Mouse (Mus musculus) left cerebral cortex, adult 18-20 months (tissue): ENCODE measurements around the gene Celf5. TPM values are rescaled to one million over a fixed set of nuclear protein-coding genes. Genes with fewer than 3 reads are reported as not detected.
"Not testable (repeated sequence)": the region's sequence is repeated elsewhere in the genome, so short reads cannot be mapped to it uniquely, and the experiment has no call there.

ENCODE experiments used
- DNase-seq, 2 experiments: peaks; one replicate each; pipeline ENCODE4 v3.0.0; 2021 to 2022; ENCODE audit warnings: low spot score in 2 of 2, mixed read lengths in 1 of 2
- total RNA-seq, 2 experiments: library from RNA; stranded (reverse); gene quantifications; 2 replicates each; pipeline ENCODE4 v1.2.3; 2021

Gene Celf5
- total RNA-seq, 2 experiments from 2014 or later = 242 to 259 TPM

- DNase-seq = peak in 1 of 2 experiments; percentile 1
Measured at GRCm38 (mm10) chr10:81456983-81457563, 25.4 kb downstream of the Celf5 start.

DNA sequence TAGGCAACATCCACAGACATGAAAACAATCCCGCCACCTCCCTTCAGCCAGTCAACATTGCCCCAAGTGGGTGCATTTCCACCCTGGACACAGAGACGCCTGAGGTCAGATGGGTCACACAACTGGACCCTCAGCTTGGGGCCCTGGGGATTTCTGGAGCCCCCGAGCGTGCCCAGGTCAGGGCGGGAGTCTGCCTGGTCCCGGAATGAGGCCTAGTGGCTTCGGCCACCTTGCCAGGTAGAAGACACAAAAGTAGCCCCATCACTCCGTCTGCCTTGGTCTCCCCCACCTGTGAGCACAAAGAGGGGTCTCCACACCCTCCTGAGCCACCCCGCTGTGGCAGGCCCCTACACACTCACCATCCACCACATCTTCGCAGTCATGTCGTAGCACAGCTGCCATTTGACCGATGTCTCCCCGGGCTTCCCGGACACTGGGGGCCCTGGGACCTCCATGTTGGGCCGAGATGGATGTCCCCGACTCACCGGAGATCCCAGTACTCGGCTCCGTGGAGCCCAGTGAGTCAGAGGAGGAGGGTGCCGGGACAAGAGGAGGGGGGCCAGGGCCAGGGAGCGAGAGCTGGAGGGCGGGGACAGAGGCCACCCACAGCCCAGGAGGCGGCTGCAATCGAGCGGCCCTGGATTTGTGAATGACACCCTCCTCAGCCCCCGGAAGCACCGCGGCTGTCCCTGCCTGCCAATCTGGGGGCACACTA, 27.2 kb downstream of the Celf5 start, which contains the start of gene Nfic:
Gene Nfic, minus strand, starts transcription at position 455 of the 715 bp plus-strand sequence.
- DNase-seq = peak in 1 of 2 experiments; percentile 2

DNA sequence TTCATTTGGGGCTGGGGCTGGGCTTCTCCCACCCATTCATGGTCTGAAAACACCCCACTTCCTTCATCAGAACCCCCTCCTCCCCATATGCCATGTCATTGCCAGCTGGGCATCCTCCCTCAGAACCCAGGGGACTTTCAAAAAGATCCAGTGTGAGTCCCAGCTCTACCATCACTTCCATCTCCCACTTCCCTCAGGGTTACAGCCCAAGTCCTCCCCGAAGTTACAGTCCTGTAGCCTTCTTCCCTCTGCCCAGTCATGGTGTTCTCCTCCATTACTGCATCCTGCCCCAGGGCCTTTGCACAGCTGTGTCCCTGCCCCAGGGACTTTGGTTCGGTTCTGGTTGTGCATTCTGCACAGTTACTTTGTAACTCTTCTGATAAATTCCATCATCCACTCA, 28.4 kb downstream of the Celf5 start:
- DNase-seq = peak in 1 of 2 experiments; percentile 1

DNA sequence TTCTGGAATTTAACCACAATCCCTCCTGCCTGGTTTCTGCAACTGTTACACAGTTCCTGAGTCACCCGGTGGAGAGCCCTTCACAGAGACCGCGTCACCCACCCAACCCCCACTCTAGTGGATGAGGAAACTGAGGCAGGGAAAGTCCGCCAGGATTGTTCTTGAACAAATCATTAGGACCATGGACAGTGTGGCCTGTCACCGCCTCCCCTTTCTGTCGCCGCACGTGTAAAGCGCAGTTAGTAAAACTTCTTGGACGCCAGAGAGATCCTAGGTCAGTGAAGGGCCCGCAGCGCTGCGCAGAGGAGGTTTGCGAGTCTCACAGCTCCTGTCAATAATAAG, 29.6 kb downstream of the Celf5 start:
- DNase-seq = no peak

GRCm38 (mm10) chr10:81452237-81452946, 30.1 kb downstream of the Celf5 start:
- peak; percentile 5 to 9 for DNase-seq

GRCm38 (mm10) chr10:81451365-81451745, 31.2 kb downstream of the Celf5 start:
- DNase-seq = no peak

GRCm38 (mm10) chr10:81450641-81451364, 31.7 kb downstream of the Celf5 start:
- DNase-seq = peak; percentile 1

GRCm38 (mm10) chr10:81450140-81450539, 32.4 kb downstream of the Celf5 start:
- peak; percentile 80 to 92 for DNase-seq

DNA sequence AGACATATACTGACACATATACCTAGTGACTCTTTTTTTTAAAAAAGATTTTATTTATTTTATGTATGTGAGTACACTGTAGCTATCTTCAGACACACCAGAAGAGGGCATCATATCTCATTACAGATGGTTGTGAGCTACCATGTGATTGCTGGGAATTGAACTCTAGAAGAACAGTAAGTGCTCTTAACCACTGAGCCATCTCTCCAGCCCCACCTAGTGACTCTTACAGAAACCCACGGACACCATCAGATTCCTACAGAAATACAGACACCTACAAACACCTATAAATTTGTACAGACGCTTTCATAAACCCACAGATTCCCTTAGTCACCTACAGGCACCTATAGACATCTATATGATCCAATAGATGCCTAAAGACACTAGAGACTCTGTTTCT, 37.0 kb downstream of the Celf5 start:
- DNase-seq = not testable (repeated sequence)

- DNase-seq = no peak
Measured at GRCm38 (mm10) chr10:81441019-81441418, 41.5 kb downstream of the Celf5 start.

DNA sequence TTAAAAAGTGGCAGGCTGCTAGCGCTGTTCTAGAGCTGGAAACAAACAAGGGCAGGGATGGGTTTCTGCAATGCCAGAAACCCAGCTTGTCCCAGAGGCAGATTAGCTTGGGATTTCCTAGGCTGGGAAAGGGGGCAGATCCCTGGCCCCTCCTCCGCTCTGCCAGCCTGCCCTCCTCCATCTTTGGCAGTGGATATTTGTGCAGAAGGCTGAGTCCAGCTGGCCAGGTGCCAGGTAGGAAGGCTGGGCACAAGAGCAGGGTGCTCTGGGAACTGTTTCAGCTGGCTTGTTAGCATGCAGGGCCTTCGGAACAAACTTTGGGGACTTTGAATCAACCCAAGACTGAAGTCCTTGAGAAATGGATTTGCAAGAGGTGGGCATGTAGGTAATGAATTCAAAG, 47.1 kb downstream of the Celf5 start:
- peak; percentile 65 to 67 for DNase-seq

DNA sequence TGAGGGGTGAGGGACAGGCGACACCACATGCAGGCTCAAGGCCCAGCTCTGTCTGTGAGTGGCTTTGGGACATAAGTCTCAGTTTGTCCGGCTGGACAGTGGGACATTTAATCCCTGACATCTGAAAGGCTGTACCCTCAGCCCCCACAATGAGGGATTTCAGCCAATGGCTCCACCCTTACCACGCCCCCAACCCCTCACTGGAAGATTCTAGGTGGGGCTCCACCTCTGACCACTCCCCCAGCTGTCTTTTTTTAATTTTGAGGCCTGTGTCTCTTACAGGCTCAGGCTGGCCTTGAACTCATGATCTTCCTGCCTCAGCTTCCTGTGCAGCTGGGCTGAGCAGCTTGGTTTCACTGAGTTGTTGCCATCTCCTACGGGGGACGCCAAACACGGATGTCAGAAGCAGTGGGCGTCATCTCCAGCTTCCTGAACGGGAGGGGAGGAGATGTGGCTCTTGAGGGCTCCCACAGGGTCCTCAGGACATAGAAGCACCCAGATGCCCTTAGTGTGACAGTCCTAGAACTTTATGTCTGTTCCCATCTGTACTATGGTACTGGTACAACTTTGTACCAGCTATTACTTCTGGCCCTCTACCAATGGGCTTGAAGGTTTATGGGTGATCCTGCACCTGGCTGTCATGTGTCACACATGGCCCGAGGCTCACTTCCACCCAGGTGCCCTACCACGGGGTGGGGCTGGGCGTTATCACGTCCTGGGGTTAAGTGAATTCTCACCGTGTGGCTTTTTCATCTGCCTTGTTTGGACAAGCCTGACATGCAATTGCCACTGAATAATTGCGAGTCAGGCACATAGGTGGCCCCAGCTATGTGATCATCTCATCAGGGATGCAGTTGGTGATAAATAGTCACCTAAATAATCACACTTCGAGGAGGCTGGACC, 47.9 kb downstream of the Celf5 start:
- DNase-seq = no peak

DNA sequence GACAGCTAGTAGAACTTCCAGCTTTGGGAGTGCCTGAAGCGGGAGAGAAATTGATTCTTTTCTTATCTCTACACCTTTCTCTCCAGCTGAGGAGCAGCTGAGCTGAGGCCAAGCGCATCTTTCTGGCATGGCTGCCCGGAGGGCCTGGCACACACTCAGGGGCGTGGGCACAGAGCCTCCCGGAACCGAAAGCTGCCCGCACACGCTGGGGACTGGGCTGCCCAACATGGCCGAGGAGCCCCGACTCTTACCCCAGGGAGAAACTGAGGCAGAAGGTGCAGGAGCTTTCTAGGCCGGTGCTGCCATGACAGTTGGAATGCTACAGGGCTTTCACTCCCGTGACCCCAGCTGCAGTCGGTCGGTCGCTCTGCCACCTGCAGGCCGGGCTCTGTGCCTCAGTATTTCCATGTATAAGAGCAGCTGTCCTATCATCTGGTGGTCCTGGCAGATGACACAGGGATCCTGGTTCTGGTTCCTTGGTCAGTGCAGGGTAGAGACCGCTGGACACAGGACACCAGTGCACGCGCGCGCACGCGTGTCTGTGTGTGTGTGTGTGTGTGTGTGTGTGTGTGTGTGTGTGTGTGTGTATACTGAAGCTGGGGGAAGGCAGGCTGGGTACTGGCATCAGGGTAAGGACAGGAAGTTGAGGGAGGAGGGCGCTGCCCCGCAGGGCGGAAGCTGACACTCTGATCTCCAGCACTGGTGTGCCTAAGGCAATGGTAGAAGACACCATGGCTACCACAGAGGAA, 48.8 kb downstream of the Celf5 start:
- DNase-seq = peak; percentile 4 to 5

- peak; percentile 88 to 93 for DNase-seq
Measured at GRCm38 (mm10) chr10:81432868-81433262, 49.6 kb downstream of the Celf5 start.

GRCm38 (mm10) chr10:81432169-81432867, 50.2 kb downstream of the Celf5 start:
- DNase-seq = no peak

DNA sequence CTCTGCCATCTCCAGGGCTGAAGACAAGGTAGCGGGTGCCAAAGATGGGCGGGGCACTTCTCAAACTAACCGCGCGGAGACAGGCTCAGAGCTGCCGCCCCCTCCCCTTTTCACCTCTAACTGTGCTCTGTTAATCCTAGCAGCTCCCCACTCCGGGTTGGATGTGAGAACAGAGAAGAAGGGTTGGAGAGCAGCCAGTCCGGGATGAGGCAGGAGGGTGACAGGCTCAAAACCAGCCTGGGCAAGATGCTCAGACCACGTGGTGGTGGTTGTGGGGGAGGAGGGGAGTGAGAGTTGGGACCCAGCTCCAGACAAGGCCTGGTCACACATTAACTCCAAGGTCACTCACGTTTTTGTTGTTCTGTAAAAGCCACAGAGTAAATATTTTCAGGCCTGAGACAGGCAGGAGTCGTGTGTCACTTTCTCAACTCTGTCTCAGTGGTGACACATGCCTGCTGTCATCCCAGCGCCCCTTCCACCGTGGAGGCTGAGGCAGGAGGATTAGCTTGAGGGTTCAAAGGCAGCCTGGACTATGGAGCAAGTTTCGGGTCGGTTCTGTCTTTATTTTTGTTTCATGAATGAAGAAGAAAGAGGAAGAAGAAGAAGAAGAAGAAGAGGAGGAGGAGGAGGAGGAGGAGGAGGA, 50.9 kb downstream of the Celf5 start:
- peak in 1 of 2 experiments; percentile 32 for DNase-seq

DNA sequence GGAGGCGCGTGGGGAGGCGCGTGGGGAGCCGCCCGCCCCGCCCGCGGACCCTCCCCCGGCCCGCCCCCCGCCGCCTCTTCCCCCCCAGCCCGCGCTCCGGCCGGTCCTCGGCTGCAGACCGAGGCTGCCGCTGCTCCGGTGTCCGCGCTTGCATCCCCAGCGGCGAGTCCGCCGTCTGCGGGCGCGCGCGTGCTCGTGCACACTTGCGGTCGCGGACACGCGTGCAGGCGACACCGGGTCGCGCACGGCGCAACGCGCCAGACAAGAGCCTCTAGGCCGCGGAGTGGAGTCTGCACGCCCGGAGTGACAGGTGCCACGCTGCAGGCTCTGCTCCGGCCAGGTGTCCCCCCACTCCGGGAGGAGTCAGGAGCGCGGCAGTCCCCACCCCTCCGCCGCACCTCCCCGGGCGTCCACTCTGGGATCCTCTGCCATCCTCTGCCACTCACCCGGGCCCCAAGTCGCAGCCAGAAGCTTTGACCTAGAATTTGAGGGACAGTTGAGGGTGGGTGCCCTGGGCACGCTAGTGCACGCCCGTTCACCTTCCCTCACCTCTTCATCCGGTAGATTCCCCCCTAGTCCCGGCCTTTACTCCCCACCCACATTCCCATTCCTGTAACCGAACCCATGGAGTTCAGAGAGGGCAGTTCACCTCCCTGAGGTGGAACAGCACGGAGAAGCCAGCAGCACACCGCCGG, 51.5 kb downstream of the Celf5 start:
- peak; percentile 65 to 81 for DNase-seq
